Mouse (Mus musculus) small intestine, adult 2 months (tissue): Measurements from ENCODE around the gene Stk39. TPM values are rescaled to one million over a fixed set of nuclear protein-coding genes. Genes with fewer than 3 reads are reported as not detected.

Experiments
- H3K27ac ChIP-seq: fragments of 200-500 bp; 2 replicates; pipeline ENCODE4 v1.5.1; 2012; ENCODE audit warnings: low read depth, low read length, control low read depth, inconsistent platforms; ENCODE audit not compliant: insufficient read depth
- H3K27me3 ChIP-seq: fragments of 200-500 bp; 2 replicates; pipeline ENCODE4 v1.6.1; 2012; ENCODE audit warnings: mild to moderate bottlenecking, moderate library complexity, low read length, inconsistent platforms; ENCODE audit not compliant: control insufficient read depth, insufficient read depth
- H3K36me3 ChIP-seq: fragments of 200-500 bp; 2 replicates; pipeline ENCODE4 v1.6.1; 2012; ENCODE audit warnings: mild to moderate bottlenecking, low read length, control low read depth, inconsistent platforms; ENCODE audit not compliant: control insufficient read depth, insufficient read depth
- H3K4me1 ChIP-seq: fragments of 200-500 bp; 2 replicates; pipeline ENCODE4 v1.6.1; 2012; ENCODE audit warnings: low read length, inconsistent platforms, mixed read lengths; ENCODE audit not compliant: control insufficient read depth, insufficient read depth, insufficient read length
- H3K4me3 ChIP-seq: fragments of 200-500 bp; 2 replicates; pipeline ENCODE4 v1.5.1; 2012; ENCODE audit warnings: low read depth, mild to moderate bottlenecking, control low read depth, inconsistent platforms, low read length, moderate library complexity
- CTCF ChIP-seq: fragments of 200-500 bp; IDR thresholded peaks from 2 replicates; pipeline ENCODE4 v1.5.1; 2012; ENCODE audit warnings: low read depth, mild to moderate bottlenecking, control low read depth, inconsistent platforms, low read length, moderate library complexity, mixed read lengths; ENCODE audit not compliant: insufficient replicate concordance, insufficient read length; ENCODE audit errors: extremely low read depth
- POLR2A ChIP-seq: fragments of 200-500 bp; IDR thresholded peaks from 2 replicates; pipeline ENCODE4 v1.6.1; 2012; ENCODE audit warnings: low read depth, mild to moderate bottlenecking, control low read depth, inconsistent platforms, low read length, moderate library complexity
- WGBS: fragments of 180-500 bp; shearing (Covaris S2); methylation state at CpG from one replicate; pipeline ENCODE4 v1.1.7; 2018; 5-methylcytosine and 5-hydroxymethylcytosine counted together
- polyA plus RNA-seq: library from polyadenylated mRNA; depleted of rRNA; stranded (reverse); fragments of >200 nt; gene quantifications from 2 replicates; pipeline ENCODE4 v1.2.3, GENCODE M21; 2012

The Stk39 gene
- polyA plus RNA-seq, 1 experiment, result 4.6 TPM

DNA sequence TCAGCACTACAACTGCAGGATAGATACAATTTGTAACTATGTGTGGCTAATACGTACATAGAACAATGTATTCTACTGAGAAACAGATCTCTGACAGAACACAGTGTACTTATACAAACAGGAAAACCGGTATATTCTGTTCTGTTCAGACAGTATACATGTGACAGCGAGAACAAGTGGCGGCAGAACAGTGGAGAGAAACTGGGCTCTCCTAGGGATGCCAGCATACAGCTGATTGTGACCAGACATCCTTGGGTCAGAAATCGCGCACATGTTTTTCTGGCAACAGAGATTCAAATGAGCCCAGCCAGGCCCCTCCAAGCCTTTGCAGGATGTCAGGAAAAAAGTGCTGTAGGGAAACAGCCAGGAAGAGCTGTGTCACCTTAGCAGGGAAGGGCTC, 100.2 kb downstream of the Stk39 start:
- Histone ChIP-seq H3K4me3 (no peak overlapping the region), H3K36me3 (no peaks in the 10 kb centered on the region), H3K4me1 (peaks cover 9% of the 10 kb centered on the region), H3K27ac (no peak overlapping the region), H3K27me3 (no peaks in the 10 kb centered on the region)
- WGBS, result 81% methylated on average over 6 of the region's 6 CpGs
- TF ChIP-seq POLR2A (no peak), CTCF (no peak)

DNA sequence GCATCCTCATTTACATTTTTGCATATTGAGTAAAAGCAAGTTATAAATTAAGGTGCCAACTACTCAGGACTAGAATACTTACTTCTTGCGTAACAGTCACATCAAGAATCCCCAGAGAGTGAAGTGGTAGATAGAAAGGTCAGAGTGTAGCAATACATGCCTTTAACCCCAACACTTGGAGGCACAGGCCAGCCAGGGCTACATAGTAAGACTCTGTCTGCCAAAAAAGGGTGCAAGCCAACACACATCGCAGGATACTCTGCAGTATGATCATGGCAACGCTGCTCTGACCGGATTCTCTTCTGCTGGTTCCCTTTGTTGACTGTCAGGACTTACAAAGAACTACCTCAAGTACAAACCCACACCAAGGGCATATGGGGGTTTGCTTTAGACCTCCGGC, 101.7 kb downstream of the Stk39 start:
- H3K27me3 ChIP-seq, result no peaks in the 10 kb centered on the region
- H3K4me3 ChIP-seq, result no peak overlapping the region
- TF ChIP-seq POLR2A (no peak), CTCF (no peak)
- no peak overlapping the region for H3K27ac ChIP-seq
- no peaks in the 10 kb centered on the region for H3K36me3 ChIP-seq
- no peaks in the 10 kb centered on the region for H3K4me1 ChIP-seq
- WGBS, result 87% methylated on average over 5 of the region's 5 CpGs

DNA sequence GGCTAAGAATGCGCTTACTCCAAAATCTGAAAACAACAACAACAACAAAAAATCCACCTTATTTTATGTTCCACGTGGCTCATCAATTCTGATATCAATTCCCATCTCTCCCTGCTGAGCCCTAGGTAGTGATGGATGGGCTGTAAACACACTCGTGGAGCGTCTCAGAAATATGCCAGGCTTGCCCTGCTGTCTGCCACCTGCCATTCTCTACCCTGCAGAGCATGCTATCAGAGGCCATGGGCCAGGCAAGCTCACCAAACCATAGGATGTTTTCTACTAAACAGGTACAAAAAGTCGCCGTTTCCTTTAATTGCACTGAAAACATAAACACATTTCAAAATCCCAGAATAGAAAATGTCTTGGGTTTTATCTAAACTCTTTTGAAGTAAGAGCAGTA, 103.0 kb downstream of the Stk39 start:
- Histone ChIP-seq H3K27me3 (no peaks in the 10 kb centered on the region), H3K4me3 (no peak overlapping the region), H3K4me1 (no peaks in the 10 kb centered on the region), H3K36me3 (no peaks in the 10 kb centered on the region), H3K27ac (no peak overlapping the region)
- 91% methylated on average over 6 of the region's 6 CpGs for WGBS
- no peak for TF ChIP-seq CTCF
- TF ChIP-seq POLR2A, result no peak

DNA sequence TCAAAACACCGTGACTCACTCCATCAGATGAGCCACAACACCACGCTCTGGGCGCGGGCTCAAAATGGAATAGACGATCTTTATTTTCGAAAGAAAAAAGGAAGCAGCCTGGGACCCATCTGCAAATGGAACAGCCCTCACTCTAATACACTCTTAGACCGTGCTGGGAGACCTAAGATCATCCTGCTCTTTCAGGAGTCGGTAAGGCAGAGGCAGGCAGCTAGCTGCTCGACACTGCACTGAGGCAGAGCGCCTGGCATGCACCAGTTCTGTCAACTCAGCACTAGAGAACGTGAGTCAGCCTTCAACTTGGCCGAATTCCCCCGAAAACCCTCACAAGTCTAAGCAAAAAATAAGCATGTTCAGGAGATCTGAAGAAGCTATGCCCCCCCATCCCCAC, 104.1 kb downstream of the Stk39 start:
- Histone ChIP-seq H3K27me3 (no peaks in the 10 kb centered on the region), H3K27ac (no peak overlapping the region), H3K36me3 (no peaks in the 10 kb centered on the region), H3K4me3 (no peak overlapping the region), H3K4me1 (no peaks in the 10 kb centered on the region)
- 80% methylated on average over 13 of the region's 13 CpGs for WGBS
- no peak for TF ChIP-seq CTCF
- TF ChIP-seq POLR2A, result no peak

DNA sequence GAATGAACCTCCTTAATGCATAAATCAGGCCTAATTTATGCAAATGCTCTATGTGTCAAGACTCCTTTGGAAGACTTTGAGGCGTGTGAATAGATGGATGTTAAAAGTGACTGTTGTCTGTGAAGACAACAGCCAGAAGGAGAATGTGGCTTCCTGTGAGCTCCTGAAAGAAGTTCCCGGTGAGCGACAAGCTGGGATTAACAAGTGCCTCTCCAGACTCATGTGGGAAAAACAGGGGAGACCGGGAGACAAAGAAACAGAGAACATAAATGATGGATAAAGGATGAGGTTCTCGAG, 105.2 kb downstream of the Stk39 start:
- TF ChIP-seq CTCF (no peak), POLR2A (no peak)
- H3K4me3 ChIP-seq, result no peak overlapping the region
- no peak overlapping the region for H3K27ac ChIP-seq
- H3K36me3 ChIP-seq, result no peaks in the 10 kb centered on the region
- no peaks in the 10 kb centered on the region for H3K4me1 ChIP-seq
- WGBS, result 90% methylated on average over 5 of the region's 5 CpGs
- H3K27me3 ChIP-seq, result no peaks in the 10 kb centered on the region

DNA sequence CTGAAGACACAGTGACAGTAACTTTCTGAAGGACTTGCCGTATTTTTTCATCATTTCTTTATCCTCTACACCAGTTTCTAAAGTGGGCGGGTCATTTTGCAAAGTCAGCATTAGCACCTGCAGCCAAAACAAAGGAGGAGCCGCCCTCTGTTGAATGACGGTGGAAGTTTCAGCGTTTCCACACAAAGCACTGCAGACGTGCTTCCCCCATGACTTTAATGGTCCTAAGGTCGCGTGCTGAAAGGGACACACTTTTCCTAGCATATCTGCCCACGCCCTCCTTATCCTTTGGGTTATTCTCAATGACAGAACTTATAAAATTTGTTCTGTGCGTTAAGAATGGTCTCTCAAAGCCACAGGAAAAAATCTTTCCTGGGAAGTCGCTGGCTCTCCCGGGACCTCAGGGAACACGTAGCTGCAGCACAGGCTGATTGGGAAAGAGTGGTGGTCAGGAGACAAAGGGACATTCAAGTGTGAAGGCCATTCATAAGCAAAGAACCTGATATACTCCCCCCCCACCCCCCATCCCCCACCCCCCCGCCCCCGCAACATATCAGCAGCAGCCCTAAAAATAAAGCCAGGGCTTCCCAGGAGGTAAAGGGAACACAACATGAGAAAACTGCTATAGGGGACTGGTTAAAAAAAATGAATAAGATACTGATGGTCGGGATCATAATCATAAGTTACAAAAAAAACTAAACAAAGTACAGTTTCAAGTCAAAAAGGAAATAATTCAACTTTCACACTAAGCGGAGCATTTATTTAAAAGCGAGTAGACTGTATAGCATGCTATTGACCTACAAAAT, 105.8 kb downstream of the Stk39 start:
- H3K4me3 ChIP-seq, result no peak overlapping the region
- H3K27ac ChIP-seq, result no peak overlapping the region
- 55% methylated on average over 18 of the region's 18 CpGs for WGBS
- no peaks in the 10 kb centered on the region for H3K4me1 ChIP-seq
- H3K27me3 ChIP-seq, result no peaks in the 10 kb centered on the region
- no peak for TF ChIP-seq CTCF
- no peak for TF ChIP-seq POLR2A
- no peaks in the 10 kb centered on the region for H3K36me3 ChIP-seq

DNA sequence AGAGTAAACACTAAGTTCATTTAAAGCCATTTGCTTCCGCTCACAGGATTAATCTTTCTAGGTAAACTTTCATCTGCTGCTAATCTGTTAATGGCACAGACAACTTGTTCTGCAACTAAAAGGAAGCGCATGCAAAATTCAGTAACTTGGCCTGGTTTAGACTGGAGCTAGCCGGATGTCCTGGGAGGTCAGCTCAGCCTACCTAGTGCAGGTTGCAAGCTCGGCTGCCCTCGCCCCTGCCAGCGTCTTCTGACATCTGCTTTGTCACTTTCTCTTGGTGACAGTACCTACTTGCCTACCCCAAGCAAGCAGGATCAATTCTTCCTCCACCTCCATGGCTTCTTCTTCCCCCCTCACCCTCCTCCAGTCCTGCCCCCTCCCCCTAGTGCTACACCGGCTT, 106.6 kb downstream of the Stk39 start:
- 78% methylated on average over 7 of the region's 7 CpGs for WGBS
- TF ChIP-seq POLR2A, result no peak
- no peak for TF ChIP-seq CTCF
- Histone ChIP-seq H3K27ac (no peak overlapping the region), H3K4me1 (no peaks in the 10 kb centered on the region), H3K4me3 (no peak overlapping the region), H3K36me3 (no peaks in the 10 kb centered on the region), H3K27me3 (no peaks in the 10 kb centered on the region)
